10 mouse cellular contexts compared by ENCODE assay signal in genomic region chr6:136465021-136465420, GRCm38 (mm10). TPM values are rescaled to one million over a fixed set of nuclear protein-coding genes. Genes with fewer than 3 reads are reported as not detected.
DNase-seq lines count a peak whose midpoint lies in the region; ATAC-seq and TF ChIP-seq lines count a peak whose summit lies in the region.
"Had no signal": no experiment of that assay in that cellular context is flagged by ENCODE, and none has a peak within 500 bp of the region (broad histone marks: within the 10 kb centered on the region; RNA-seq: fewer than 3 reads in every experiment).

No protein-coding gene starts in this region.

- no peak for TF ChIP-seq CTCF in liver, postnatal 0 days (IDR thresholded peaks at IDR 0.05; ENCODE audit: low read depth)

- H3K4me1 ChIP-seq in liver, postnatal 0 days (ENCODE audit: insufficient read depth) = peaks cover 38% of the 10 kb centered on the region
- H3K4me1 ChIP-seq in liver, embryonic 12.5 days = peaks cover 57% of the 10 kb centered on the region
- H3K4me1 ChIP-seq in embryonic facial prominence, embryonic 12.5 days = peaks cover 13% of the 10 kb centered on the region; the same call in 1 of the 2 replicates
- peaks cover 24% of the 10 kb centered on the region for H3K4me1 ChIP-seq in hindbrain, embryonic 13.5 days (replicated peaks)

- no peak for TF ChIP-seq EP300 in liver, postnatal 0 days (IDR thresholded peaks at IDR 0.05; ENCODE audit: low read depth)

- no peak overlapping the region for H3K4me2 ChIP-seq in liver, postnatal 0 days (ENCODE audit: low read depth, low read length)
- no peak overlapping the region for H3K4me2 ChIP-seq in liver, embryonic 12.5 days
- no peak overlapping the region for H3K4me2 ChIP-seq in embryonic facial prominence, embryonic 12.5 days (replicated peaks)
- H3K4me2 ChIP-seq in hindbrain, embryonic 13.5 days = no peak overlapping the region

- no peaks in the 10 kb centered on the region for H3K36me3 ChIP-seq in liver, postnatal 0 days (replicated peaks; ENCODE audit: insufficient read depth, low read length)
- H3K36me3 ChIP-seq in liver, embryonic 12.5 days = no peaks in the 10 kb centered on the region
- H3K36me3 ChIP-seq in embryonic facial prominence, embryonic 12.5 days = no peaks in the 10 kb centered on the region
- H3K36me3 ChIP-seq in hindbrain, embryonic 13.5 days = no peaks in the 10 kb centered on the region

- H3K27ac ChIP-seq in liver, postnatal 0 days (ENCODE audit: low read depth) = peak overlapping the region; percentile 50; the same call in 1 of the 2 replicates
- no peak overlapping the region for H3K27ac ChIP-seq in liver, embryonic 12.5 days
- H3K27ac ChIP-seq in embryonic facial prominence, embryonic 12.5 days = peak overlapping the region; percentile 64; the same call in 1 of the 2 replicates
- H3K27ac ChIP-seq in hindbrain, embryonic 13.5 days = no peak overlapping the region

- H3K27me3 ChIP-seq in liver, postnatal 0 days (ENCODE audit: insufficient read depth, low read length) = no peaks in the 10 kb centered on the region
- H3K27me3 ChIP-seq in liver, embryonic 12.5 days (replicated peaks) = 0 out of 2 replicates have a peak, but pooled peaks cover 6% of the 10 kb centered on the region
- H3K27me3 ChIP-seq in embryonic facial prominence, embryonic 12.5 days = no peaks in the 10 kb centered on the region
- no peaks in the 10 kb centered on the region for H3K27me3 ChIP-seq in hindbrain, embryonic 13.5 days

- WGBS in liver, postnatal 0 days (ENCODE audit: insufficient replicate concordance) = 55% methylated on average over 8 of the region's 8 CpGs
- 65% methylated on average over 8 of the region's 8 CpGs for WGBS in liver, embryonic 12.5 days (ENCODE audit: insufficient replicate concordance)
- WGBS in embryonic facial prominence, embryonic 12.5 days = 86% methylated on average over 8 of the region's 8 CpGs
- WGBS in hindbrain, embryonic 13.5 days = 87% methylated on average over 8 of the region's 8 CpGs

- no peak overlapping the region for H3K4me3 ChIP-seq in liver, postnatal 0 days (ENCODE audit: low read depth, low read length)
- H3K4me3 ChIP-seq in liver, embryonic 12.5 days = no peak overlapping the region
- no peak overlapping the region for H3K4me3 ChIP-seq in embryonic facial prominence, embryonic 12.5 days
- H3K4me3 ChIP-seq in hindbrain, embryonic 13.5 days = no peak overlapping the region

- DNase-seq in liver, postnatal 0 days = no peak
- peak; percentile 69 for DNase-seq in kidney, postnatal 14 days
- DNase-seq in retina, postnatal 1 day = peak; percentile 43
- DNase-seq in layer of hippocampus, adult 8-10 months (ENCODE audit: low spot score in 2 of 2) = no peak
- DNase-seq: cerebellum, postnatal 14 days had no signal

- no peak overlapping the region for H3K9ac ChIP-seq in liver, postnatal 0 days (replicated peaks)
- no peak overlapping the region for H3K9ac ChIP-seq in liver, embryonic 12.5 days
- H3K9ac ChIP-seq in embryonic facial prominence, embryonic 12.5 days = no peak overlapping the region
- no peak overlapping the region for H3K9ac ChIP-seq in hindbrain, embryonic 13.5 days

- no peaks in the 10 kb centered on the region for H3K9me3 ChIP-seq in liver, postnatal 0 days (ENCODE audit: low read length)
- no peaks in the 10 kb centered on the region for H3K9me3 ChIP-seq in liver, embryonic 12.5 days (replicated peaks)
- no peaks in the 10 kb centered on the region for H3K9me3 ChIP-seq in embryonic facial prominence, embryonic 12.5 days
- H3K9me3 ChIP-seq in hindbrain, embryonic 13.5 days = no peaks in the 10 kb centered on the region

- ATAC-seq in liver, postnatal 0 days = no peak
- ATAC-seq in liver, embryonic 12.5 days = no peak
- no peak for ATAC-seq in embryonic facial prominence, embryonic 12.5 days (ENCODE audit: insufficient number of reproducible peaks, insufficient read depth, low FRiP score, low TSS enrichment)
- no peak for ATAC-seq in hindbrain, embryonic 13.5 days (ENCODE audit: low FRiP score)

RNA-seq across cellular contexts. Expression of gene Atf7ip, which starts 40.9 kb away (rescaled TPM):
- polyA plus RNA-seq in liver, postnatal 0 days (2015; fragmentation: Nextera tagmentation; extraction: Ambion mirVana) = 5.6 and 6.6 TPM in 2 replicates
- 23.2 and 24.8 TPM in 2 replicates for polyA plus RNA-seq in liver, embryonic 12.5 days (2016; fragmentation: Nextera tagmentation; extraction: Ambion mirVana)
- polyA plus RNA-seq in embryonic facial prominence, embryonic 12.5 days (2016; fragmentation: Nextera tagmentation; extraction: Ambion mirVana) = 54.8 and 55.1 TPM in 2 replicates
- 100 to 1,000 TPM in 1 of 4 experiments, 10 to 100 TPM in 3; 90.9 to 100 (median 97.0) TPM for total RNA-seq in layer of hippocampus, adult 8-10 months (2022)
- polyA plus RNA-seq in hindbrain, embryonic 13.5 days (2015; fragmentation: Nextera tagmentation; extraction: Ambion mirVana) = 43.3 and 43.5 TPM in 2 replicates

RNA-seq across cellular contexts. Expression of gene E330021D16Rik, which starts 49.7 kb away (rescaled TPM):
- 0.47 and 0.67 TPM in 2 replicates for polyA plus RNA-seq in liver, postnatal 0 days (2015; fragmentation: Nextera tagmentation; extraction: Ambion mirVana)
- polyA plus RNA-seq in liver, embryonic 12.5 days (2016; fragmentation: Nextera tagmentation; extraction: Ambion mirVana) = not detected in 2 replicates
- polyA plus RNA-seq in embryonic facial prominence, embryonic 12.5 days (2016; fragmentation: Nextera tagmentation; extraction: Ambion mirVana) = not detected in 2 replicates
- not detected for total RNA-seq in layer of hippocampus, adult 8-10 months (2022)
- polyA plus RNA-seq in hindbrain, embryonic 13.5 days (2015; fragmentation: Nextera tagmentation; extraction: Ambion mirVana) = not detected in 2 replicates
- total RNA-seq: gastrocnemius, adult 8-10 months had no signal
- polyA plus RNA-seq: stomach, embryonic 16.5 days had no signal

Comparison
In these comparisons a context has a peak if more than half of its experiments do, and no peak if none do; other contexts are left out.
1. H3K27ac ChIP-seq: peak in liver, postnatal 0 days (single experiment) and embryonic facial prominence, embryonic 12.5 days (single experiment); none in liver, embryonic 12.5 days (single experiment) and hindbrain, embryonic 13.5 days (single experiment).
2. DNase-seq: peak in kidney, postnatal 14 days (single experiment) and retina, postnatal 1 day (single experiment); none in liver, postnatal 0 days (single experiment) and layer of hippocampus, adult 8-10 months (0 of 2).